Mouse (Mus musculus) testis, adult 2 months (tissue): ENCODE results near the gene Ndufb11. TPM values are rescaled to one million over a fixed set of nuclear protein-coding genes. Genes with fewer than 3 reads are reported as not detected.

ENCODE experiments used
- H3K27ac ChIP-seq: fragments of 200-500 bp; 2 replicates; pipeline ENCODE4 v1.5.1; 2012; ENCODE audit warnings: low read depth, low read length; ENCODE audit not compliant: control insufficient read depth, insufficient read depth
- H3K27me3 ChIP-seq: fragments of 200-500 bp; 2 replicates; pipeline ENCODE4 v1.6.1; 2012; ENCODE audit warnings: mild to moderate bottlenecking, low read length, moderate library complexity; ENCODE audit not compliant: control insufficient read depth, insufficient read depth
- H3K36me3 ChIP-seq: fragments of 200-500 bp; 2 replicates; pipeline ENCODE4 v1.6.1; 2012; ENCODE audit warnings: mild to moderate bottlenecking, low read length; ENCODE audit not compliant: control insufficient read depth, insufficient read depth
- H3K4me1 ChIP-seq: fragments of 200-500 bp; 2 replicates; pipeline ENCODE4 v1.6.1; 2012; ENCODE audit warnings: low read length; ENCODE audit not compliant: control insufficient read depth, insufficient read depth
- H3K4me3 ChIP-seq: fragments of 200-500 bp; 2 replicates; pipeline ENCODE4 v1.5.1; 2012; ENCODE audit warnings: low read depth, mild to moderate bottlenecking, low read length, moderate library complexity, mixed read lengths; ENCODE audit not compliant: control insufficient read depth
- CTCF ChIP-seq: fragments of 200-500 bp; IDR thresholded peaks from 2 replicates; pipeline ENCODE4 v1.5.1; 2012; ENCODE audit warnings: low read depth, mild to moderate bottlenecking, inconsistent platforms, low read length, moderate library complexity; ENCODE audit not compliant: control insufficient read depth, insufficient read depth, insufficient replicate concordance
- POLR2A ChIP-seq: fragments of 200-500 bp; IDR thresholded peaks from 2 replicates; pipeline ENCODE4 v1.6.1; 2012; ENCODE audit warnings: low read depth, mild to moderate bottlenecking, inconsistent platforms, low read length, moderate library complexity; ENCODE audit not compliant: control insufficient read depth
- polyA plus RNA-seq: library from polyadenylated mRNA; depleted of rRNA; stranded (reverse); fragments of >200 nt; gene quantifications from 2 replicates; pipeline ENCODE4 v1.2.3, GENCODE M21; 2012

Gene Ndufb11
- polyA plus RNA-seq, 1 experiment: 18.3 TPM

GRCm38 (mm10) chrX:20657593-20657992 is 40.2 kb upstream of the Ndufb11 start:
- H3K4me1 ChIP-seq: no peaks in the 10 kb centered on the region; the same call in 1 of the 2 replicates
- H3K4me3 ChIP-seq: no peak overlapping the region
- no peak overlapping the region for H3K27ac ChIP-seq
- H3K36me3 ChIP-seq: no peaks in the 10 kb centered on the region
- H3K27me3 ChIP-seq: no peaks in the 10 kb centered on the region
- no peak for TF ChIP-seq CTCF
- TF ChIP-seq POLR2A: no peak

GRCm38 (mm10) chrX:20644780-20645179 is 27.4 kb upstream of the Ndufb11 start:
- TF ChIP-seq CTCF (no peak), POLR2A (no peak)
- no peak overlapping the region; the same call in 1 of the 2 replicates for H3K27ac ChIP-seq
- no peaks in the 10 kb centered on the region for H3K27me3 ChIP-seq
- H3K4me3 ChIP-seq: no peak overlapping the region
- no peaks in the 10 kb centered on the region for H3K36me3 ChIP-seq
- no peaks in the 10 kb centered on the region for H3K4me1 ChIP-seq

GRCm38 (mm10) chrX:20638141-20638540 is 20.7 kb upstream of the Ndufb11 start:
- Histone ChIP-seq H3K36me3 (no peaks in the 10 kb centered on the region), H3K27ac (no peak overlapping the region)

GRCm38 (mm10) chrX:20617903-20618399 is 532 bp upstream of the Ndufb11 start:
- TF ChIP-seq CTCF (no peak), POLR2A (no peak)
- Histone ChIP-seq H3K27ac (peak overlapping the region; percentile 94), H3K4me1 (peaks cover 4% of the 10 kb centered on the region), H3K36me3 (no peaks in the 10 kb centered on the region), H3K27me3 (no peaks in the 10 kb centered on the region), H3K4me3 (peak overlapping the region; percentile 95)

More at GRCm38 (mm10) chrX:20638141-20638540, 20.7 kb upstream of the Ndufb11 start:
- Histone ChIP-seq H3K27me3 (no peaks in the 10 kb centered on the region), H3K4me1 (no peaks in the 10 kb centered on the region), H3K4me3 (no peak overlapping the region)
- TF ChIP-seq CTCF (no peak), POLR2A (no peak)

- Histone ChIP-seq H3K4me3 (peak overlapping the region; percentile 95), H3K27ac (peak overlapping the region; percentile 94), H3K36me3 (no peaks in the 10 kb centered on the region), H3K27me3 (no peaks in the 10 kb centered on the region), H3K4me1 (peaks cover 4% of the 10 kb centered on the region)
- TF ChIP-seq POLR2A (no peak), CTCF (no peak)
These were observed 601 bp downstream of the Ndufb11 start for GRCm38 (mm10) chrX:20616861-20617175.

GRCm38 (mm10) chrX:20608500-20608899 is 8.9 kb downstream of the Ndufb11 start:
- no peak for TF ChIP-seq POLR2A
- TF ChIP-seq CTCF: no peak
- no peaks in the 10 kb centered on the region for H3K4me1 ChIP-seq
- no peak overlapping the region for H3K4me3 ChIP-seq
- H3K36me3 ChIP-seq: no peaks in the 10 kb centered on the region
- H3K27ac ChIP-seq: no peak overlapping the region
- H3K27me3 ChIP-seq: no peaks in the 10 kb centered on the region

GRCm38 (mm10) chrX:20587968-20588367 is 29.5 kb downstream of the Ndufb11 start:
- Histone ChIP-seq H3K4me1 (no peaks in the 10 kb centered on the region), H3K4me3 (no peak overlapping the region), H3K27me3 (no peaks in the 10 kb centered on the region), H3K27ac (no peak overlapping the region), H3K36me3 (no peaks in the 10 kb centered on the region)
- TF ChIP-seq POLR2A (no peak), CTCF (no peak)

- Histone ChIP-seq H3K4me3 (no peak overlapping the region), H3K36me3 (no peaks in the 10 kb centered on the region), H3K27ac (no peak overlapping the region), H3K27me3 (no peaks in the 10 kb centered on the region), H3K4me1 (no peaks in the 10 kb centered on the region)
- TF ChIP-seq CTCF (no peak), POLR2A (no peak)
These were observed 43.5 kb downstream of the Ndufb11 start for GRCm38 (mm10) chrX:20573927-20574326.
